Mouse (Mus musculus) midbrain, embryonic 13.5 days (tissue): ENCODE data around the gene Il4i1. TPM values are rescaled to one million over a fixed set of nuclear protein-coding genes. Genes with fewer than 3 reads are reported as not detected.
"Not testable (repeated sequence)": the region's sequence is repeated elsewhere in the genome, so short reads cannot be mapped to it uniquely, and the experiment has no call there.

Experiments
- ATAC-seq: fragments of 200-750 bp; cut with Nextera tagmentation; 2 replicates; pipeline ENCODE4 v1.8.0; 2017; ENCODE audit warnings: mild to moderate bottlenecking, moderate TSS enrichment, moderate library complexity
- H3K27ac ChIP-seq: fragments of 300-500 bp; sonication (generic); 2 replicates; pipeline ENCODE4 v1.5.1; 2015; ENCODE audit warnings: inconsistent platforms, mild to moderate bottlenecking, moderate library complexity
- H3K27me3 ChIP-seq: fragments of 300-500 bp; sonication (generic); 2 replicates; pipeline ENCODE4 v1.6.1; 2015; ENCODE audit warnings: mild to moderate bottlenecking, inconsistent platforms
- H3K36me3 ChIP-seq: fragments of 300-500 bp; sonication (generic); 2 replicates; pipeline ENCODE4 v1.6.1; 2015; ENCODE audit warnings: mild to moderate bottlenecking, inconsistent platforms
- H3K4me1 ChIP-seq: fragments of 300-500 bp; sonication (generic); replicated peaks from 2 replicates; pipeline ENCODE4 v1.6.1; 2015; ENCODE audit warnings: inconsistent platforms
- H3K4me2 ChIP-seq: fragments of 300-500 bp; sonication (generic); replicated peaks from 2 replicates; pipeline ENCODE4 v1.6.1; 2015; ENCODE audit warnings: moderate library complexity, mild to moderate bottlenecking, inconsistent platforms
- H3K4me3 ChIP-seq: fragments of 300-500 bp; sonication (generic); replicated peaks from 2 replicates; pipeline ENCODE4 v1.5.1; 2015; ENCODE audit warnings: mild to moderate bottlenecking, inconsistent platforms
- H3K9ac ChIP-seq: fragments of 300-500 bp; sonication (generic); replicated peaks from 2 replicates; pipeline ENCODE4 v1.6.1; 2015; ENCODE audit warnings: mild to moderate bottlenecking, inconsistent platforms
- H3K9me3 ChIP-seq: fragments of 300-500 bp; sonication (generic); 2 replicates; pipeline ENCODE4 v1.6.1; 2016; ENCODE audit warnings: mild to moderate bottlenecking, inconsistent platforms
- WGBS: fragments of 180-500 bp; shearing (Covaris S2); methylation state at CpG from one replicate; pipeline ENCODE4 v1.1.7; 2015; 5-methylcytosine and 5-hydroxymethylcytosine counted together
- polyA plus RNA-seq: library from polyadenylated mRNA; unstranded; fragments of >200 nt; fragmentation: Nextera tagmentation; extraction: Ambion mirVana; gene quantifications from 2 replicates; pipeline ENCODE4 v1.2.1, GENCODE M21; 2015

Gene Il4i1
- polyA plus RNA-seq, 1 experiment from 2014 or later = 2.0 TPM

DNA sequence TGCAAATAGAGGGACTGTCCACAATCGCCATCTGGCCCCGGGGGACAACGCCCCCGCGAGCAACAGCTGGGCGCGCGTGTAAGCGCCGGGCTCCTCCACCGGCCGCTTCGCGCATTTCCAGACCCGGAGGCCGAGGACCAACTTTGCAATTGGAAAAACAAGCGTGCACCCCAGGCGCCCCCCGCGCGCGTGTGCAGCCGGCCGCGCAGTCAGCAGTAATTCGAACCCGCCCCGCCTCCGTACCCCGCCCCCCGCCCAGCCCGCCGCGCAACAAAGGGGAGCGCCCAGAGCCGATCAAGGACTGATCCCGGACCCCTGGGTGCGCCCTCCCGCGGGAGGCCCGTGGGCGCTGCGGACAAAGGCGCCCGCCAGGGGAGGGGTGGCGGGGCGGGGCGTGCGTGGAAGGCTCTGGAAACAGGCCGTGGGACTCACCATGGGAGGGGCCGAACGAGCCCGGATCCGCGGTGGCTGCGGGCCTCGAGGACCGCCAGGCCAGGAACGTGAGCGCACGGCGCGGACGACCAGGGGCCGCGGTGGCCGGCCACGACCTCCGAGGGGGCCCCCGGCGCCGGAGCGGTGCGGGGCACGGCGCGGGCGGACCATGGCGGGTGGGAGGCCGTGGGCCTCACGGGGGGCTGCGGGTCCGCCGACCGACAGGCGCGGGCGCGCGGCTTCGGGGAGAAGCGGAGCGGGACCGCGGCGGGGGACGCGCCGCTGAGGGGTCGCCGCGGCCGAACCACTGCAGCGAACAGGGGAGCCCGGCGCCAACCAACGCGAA, 52.9 kb downstream of the Il4i1 start:
- peak overlapping the region; percentile 99 for H3K9ac ChIP-seq
- peak; percentile 13 for ATAC-seq
- peak overlapping the region; percentile 96 for H3K4me2 ChIP-seq
- peak overlapping the region; percentile 85 for H3K4me3 ChIP-seq
- peaks cover 55% of the 10 kb centered on the region for H3K4me1 ChIP-seq
- no peaks in the 10 kb centered on the region for H3K27me3 ChIP-seq
- peak overlapping the region; percentile 100 for H3K27ac ChIP-seq
- H3K36me3 ChIP-seq = peaks cover 29% of the 10 kb centered on the region
- no peaks in the 10 kb centered on the region for H3K9me3 ChIP-seq
- 1% methylated on average over 74 of the region's 108 CpGs for WGBS

DNA sequence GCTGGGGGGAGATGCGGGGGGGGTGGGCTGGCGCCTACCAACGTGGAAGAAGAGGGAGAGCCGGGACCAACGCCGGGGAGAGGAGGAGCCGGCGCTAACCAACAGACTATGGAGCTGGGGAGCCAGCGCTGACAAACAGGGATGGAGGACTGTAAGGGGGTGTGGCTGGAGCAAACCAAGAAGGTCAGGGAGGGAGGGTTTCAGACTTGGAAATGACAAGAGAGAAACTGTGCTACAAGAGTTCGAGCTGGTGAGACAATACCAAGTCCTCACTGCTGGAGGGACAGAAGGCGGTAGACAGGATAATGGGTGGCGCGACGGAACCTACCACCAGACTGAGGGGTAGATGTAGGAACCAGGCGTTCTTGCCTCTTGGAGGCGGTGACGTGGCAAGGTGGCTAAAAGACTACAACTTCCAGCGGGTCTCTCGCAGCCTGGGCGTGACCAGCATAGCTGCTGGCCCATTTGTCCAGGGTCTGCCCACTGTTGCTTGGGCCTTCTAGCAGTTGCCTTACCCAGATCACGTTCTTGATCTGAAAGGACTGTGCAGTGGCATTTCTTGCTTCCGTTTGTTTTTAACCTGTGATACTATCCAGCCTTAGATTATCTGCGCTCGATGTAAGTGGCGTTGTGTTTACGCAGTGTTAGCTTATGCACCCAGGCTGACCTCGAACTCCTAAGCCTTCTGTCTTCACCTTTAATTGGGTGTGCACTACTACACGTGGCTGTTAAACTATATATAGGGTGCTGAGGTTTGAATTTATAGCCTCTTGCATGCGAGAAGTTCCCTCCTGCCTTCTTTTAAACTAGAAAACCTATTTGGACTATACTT, 53.7 kb downstream of the Il4i1 start, which contains the start of gene Ptov1:
Gene Ptov1, minus strand, starts transcription at position 92 of the 832 bp plus-strand sequence.
- peak within 1 kb of the TSS; percentile 99 for H3K9ac ChIP-seq
- H3K36me3 ChIP-seq = peaks cover 21% of the 10 kb centered on the region
- H3K4me2 ChIP-seq = peak within 1 kb of the TSS; percentile 96
- H3K4me3 ChIP-seq = peak within 1 kb of the TSS; percentile 85
- no peaks in the 10 kb centered on the region for H3K27me3 ChIP-seq
- 11% methylated on average over 29 of the region's 29 CpGs for WGBS
- ATAC-seq = peak; percentile 96
- no peaks in the 10 kb centered on the region for H3K9me3 ChIP-seq
- peaks cover 48% of the 10 kb centered on the region for H3K4me1 ChIP-seq
- H3K27ac ChIP-seq = peak within 1 kb of the TSS; percentile 100

- peaks cover 41% of the 10 kb centered on the region for H3K4me1 ChIP-seq
- no peaks in the 10 kb centered on the region for H3K27me3 ChIP-seq
- H3K4me2 ChIP-seq = peak overlapping the region; percentile 96
- ATAC-seq = no peak
- peak overlapping the region; percentile 62 for H3K9ac ChIP-seq
- peak overlapping the region; percentile 85 for H3K4me3 ChIP-seq
- peaks cover 17% of the 10 kb centered on the region for H3K36me3 ChIP-seq
- H3K27ac ChIP-seq = peak overlapping the region; percentile 100
- no peaks in the 10 kb centered on the region for H3K9me3 ChIP-seq
- 84% methylated on average over 6 of the region's 6 CpGs for WGBS
Measured at GRCm38 (mm10) chr7:44870614-44871013, 54.4 kb downstream of the Il4i1 start.

DNA sequence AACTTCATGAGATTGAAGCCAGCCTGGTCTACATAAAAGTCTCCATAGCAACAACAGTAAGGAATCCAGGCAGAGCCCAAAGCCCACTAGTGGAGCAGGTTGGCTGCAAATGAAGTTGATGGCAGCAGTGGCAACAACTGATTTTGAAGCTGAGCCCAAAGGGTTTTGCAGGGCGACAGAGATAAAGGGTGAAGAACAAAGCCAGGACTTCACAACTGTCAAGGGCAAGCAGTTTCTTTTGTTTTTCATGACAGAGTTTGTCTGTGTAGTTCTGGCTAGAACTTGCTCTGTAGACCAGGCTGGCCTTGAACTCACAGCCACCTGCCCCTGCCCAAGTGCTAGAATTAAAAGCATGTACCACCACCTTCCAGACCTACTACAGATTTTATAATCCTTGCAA, 55.0 kb downstream of the Il4i1 start:
- Histone ChIP-seq H3K27ac (no peak overlapping the region), H3K4me3 (no peak overlapping the region), H3K36me3 (peaks cover 17% of the 10 kb centered on the region), H3K4me2 (no peak overlapping the region), H3K4me1 (peaks cover 36% of the 10 kb centered on the region), H3K27me3 (no peaks in the 10 kb centered on the region), H3K9ac (no peak overlapping the region), H3K9me3 (no peaks in the 10 kb centered on the region)
- 29% methylated on average over 1 of the region's 1 CpGs for WGBS
- ATAC-seq = no peak

DNA sequence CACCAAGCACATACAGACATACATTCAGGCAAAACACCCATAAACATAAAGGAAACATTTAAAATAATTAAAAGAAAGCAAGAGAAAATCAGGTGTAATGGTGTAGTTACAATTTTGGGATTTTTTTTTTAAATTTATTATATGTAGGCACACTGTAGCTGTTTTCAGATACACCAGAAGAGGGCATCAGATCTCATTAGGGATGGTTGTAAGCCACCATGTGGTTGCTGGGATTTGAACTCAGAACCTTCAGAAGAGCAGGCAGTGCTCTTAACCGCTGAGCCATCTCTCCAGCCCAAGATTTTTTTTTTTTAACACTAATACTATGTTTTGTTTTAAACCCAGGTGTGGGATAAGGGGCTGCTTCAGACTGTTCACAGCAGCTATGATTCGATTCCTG, 55.6 kb downstream of the Il4i1 start:
- ATAC-seq, H3K4me2 ChIP-seq, H3K4me3 ChIP-seq, H3K27ac ChIP-seq, H3K9me3 ChIP-seq, H3K27me3 ChIP-seq, H3K9ac ChIP-seq: not testable (repeated sequence)
- WGBS = 86% methylated on average over 2 of the region's 2 CpGs
- Histone ChIP-seq H3K36me3 (peaks cover 17% of the 10 kb centered on the region), H3K4me1 (peaks cover 30% of the 10 kb centered on the region)

GRCm38 (mm10) chr7:44877833-44878232, 61.6 kb downstream of the Il4i1 start:
- no peak overlapping the region for H3K27ac ChIP-seq
- H3K27me3 ChIP-seq = no peaks in the 10 kb centered on the region
- 90% methylated on average over 14 of the region's 14 CpGs for WGBS
- no peak overlapping the region for H3K4me3 ChIP-seq
- H3K36me3 ChIP-seq = peaks cover 75% of the 10 kb centered on the region
- no peaks in the 10 kb centered on the region for H3K9me3 ChIP-seq
- H3K4me1 ChIP-seq = no peaks in the 10 kb centered on the region
- no peak overlapping the region for H3K4me2 ChIP-seq
- H3K9ac ChIP-seq = no peak overlapping the region
- ATAC-seq = no peak

DNA sequence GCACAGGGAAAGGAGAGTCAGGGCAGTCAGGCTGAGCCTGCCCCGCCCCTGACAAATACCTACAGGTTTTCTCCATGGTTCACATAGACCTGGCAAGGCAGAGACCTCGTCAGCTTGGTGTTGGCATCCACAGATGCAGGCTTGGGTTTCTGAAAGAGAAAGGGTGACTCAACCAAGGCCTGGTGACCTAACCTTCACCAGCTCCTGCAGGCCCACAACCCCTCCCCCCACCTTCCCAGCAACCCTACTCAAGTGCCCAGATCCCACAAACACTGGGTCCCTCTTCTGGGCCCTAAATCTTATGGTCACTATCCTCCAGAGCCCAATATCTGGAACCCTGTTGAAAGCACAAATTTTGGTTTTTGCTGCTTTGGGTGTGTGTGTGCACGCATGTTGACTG, 66.8 kb downstream of the Il4i1 start:
- no peak overlapping the region for H3K9ac ChIP-seq
- no peaks in the 10 kb centered on the region for H3K27me3 ChIP-seq
- H3K4me1 ChIP-seq = 0 out of 2 replicates have a peak, but pooled peaks cover 5% of the 10 kb centered on the region
- no peak overlapping the region for H3K27ac ChIP-seq
- no peak overlapping the region for H3K4me3 ChIP-seq
- ATAC-seq = no peak
- no peaks in the 10 kb centered on the region for H3K9me3 ChIP-seq
- H3K4me2 ChIP-seq = no peak overlapping the region
- 94% methylated on average over 3 of the region's 3 CpGs for WGBS
- H3K36me3 ChIP-seq = peaks cover 91% of the 10 kb centered on the region

- Histone ChIP-seq H3K36me3 (peaks cover 89% of the 10 kb centered on the region), H3K4me2 (no peak overlapping the region), H3K4me3 (no peak overlapping the region), H3K27ac (no peak overlapping the region), H3K9ac (no peak overlapping the region), H3K4me1 (peaks cover 21% of the 10 kb centered on the region), H3K9me3 (no peaks in the 10 kb centered on the region), H3K27me3 (no peaks in the 10 kb centered on the region)
- WGBS = 99% methylated on average over 5 of the region's 5 CpGs
- no peak for ATAC-seq
Measured at GRCm38 (mm10) chr7:44884637-44885036, 68.5 kb downstream of the Il4i1 start.

- Histone ChIP-seq H3K4me3 (no peak overlapping the region), H3K9ac (no peak overlapping the region; the same call in 1 of the 2 replicates), H3K9me3 (no peaks in the 10 kb centered on the region), H3K27ac (no peak overlapping the region), H3K36me3 (peaks cover 75% of the 10 kb centered on the region), H3K4me1 (peaks cover 40% of the 10 kb centered on the region), H3K27me3 (no peaks in the 10 kb centered on the region), H3K4me2 (no peak overlapping the region)
- ATAC-seq = no peak
- WGBS = 94% methylated on average over 7 of the region's 7 CpGs
Measured at GRCm38 (mm10) chr7:44886964-44887363, 70.8 kb downstream of the Il4i1 start.

GRCm38 (mm10) chr7:44888256-44889105, 72.3 kb downstream of the Il4i1 start:
- H3K4me1 ChIP-seq = peaks cover 46% of the 10 kb centered on the region
- no peak overlapping the region for H3K27ac ChIP-seq
- 89% methylated on average over 13 of the region's 13 CpGs for WGBS
- H3K4me3 ChIP-seq = no peak overlapping the region
- no peaks in the 10 kb centered on the region for H3K9me3 ChIP-seq
- H3K9ac ChIP-seq = 0 out of 2 replicates have a peak overlapping the region, but pooled peaks have one; percentile 24
- H3K27me3 ChIP-seq = no peaks in the 10 kb centered on the region
- H3K4me2 ChIP-seq = no peak overlapping the region
- no peak for ATAC-seq
- H3K36me3 ChIP-seq = peaks cover 60% of the 10 kb centered on the region

GRCm38 (mm10) chr7:44890180-44890579, 74.0 kb downstream of the Il4i1 start:
- H3K36me3 ChIP-seq = peaks cover 45% of the 10 kb centered on the region
- no peak overlapping the region for H3K27ac ChIP-seq
- H3K4me2 ChIP-seq = peak overlapping the region; percentile 98
- no peaks in the 10 kb centered on the region for H3K27me3 ChIP-seq
- no peak for ATAC-seq
- WGBS = 94% methylated on average over 7 of the region's 7 CpGs
- H3K4me1 ChIP-seq = peaks cover 63% of the 10 kb centered on the region
- H3K9ac ChIP-seq = 0 out of 2 replicates have a peak overlapping the region, but pooled peaks have one; percentile 89
- H3K4me3 ChIP-seq = peak overlapping the region; percentile 82
- H3K9me3 ChIP-seq = no peaks in the 10 kb centered on the region
